Mouse (Mus musculus): ENCODE results near the gene Klhl7. TPM values are rescaled to one million over a fixed set of nuclear protein-coding genes. Genes with fewer than 3 reads are reported as not detected.

The Klhl7 gene
- polyA plus RNA-seq, 1 experiment from 2014 or later = 53.2 TPM

DNA sequence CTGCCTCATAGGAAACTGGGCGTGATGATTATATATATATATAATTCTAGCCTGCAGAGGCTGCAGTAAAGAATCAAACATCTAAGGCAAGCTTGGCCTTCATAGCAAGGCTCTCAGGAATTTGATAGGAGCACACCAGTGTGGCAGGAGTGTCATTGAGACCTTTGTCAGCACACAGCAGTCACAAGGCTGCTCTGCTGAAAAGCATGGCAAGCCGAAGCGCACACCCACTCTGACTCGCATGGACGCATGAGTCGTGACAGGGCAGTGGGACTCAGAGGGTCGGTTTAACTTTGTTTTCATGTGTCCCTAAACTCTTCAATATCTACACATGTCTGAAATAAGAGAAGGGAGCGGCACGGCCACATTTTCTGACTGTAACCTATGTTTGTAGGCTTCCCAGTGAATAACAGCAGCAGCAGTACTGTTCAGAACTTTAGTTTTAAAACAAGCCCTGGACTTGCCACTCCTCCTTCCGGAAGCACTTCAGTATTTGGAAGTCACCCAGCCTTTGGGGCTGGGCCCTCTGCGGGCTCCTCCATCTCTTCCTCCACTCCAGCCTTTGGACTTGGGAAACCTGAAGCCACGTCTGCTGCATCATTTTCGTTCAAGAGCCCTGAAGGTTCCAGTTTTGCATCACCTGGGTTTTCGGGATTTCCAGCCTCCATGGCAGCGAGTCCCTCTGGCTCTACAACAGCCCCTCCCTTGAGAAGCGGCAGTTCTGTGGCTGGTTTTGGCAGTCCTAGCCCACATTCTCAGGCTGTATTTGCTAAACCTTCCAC, 81.3 kb downstream of the Klhl7 start:
- WGBS = 93% methylated on average over 16 of the region's 16 CpGs
- Histone ChIP-seq H3K4me1 (ENCODE audit: control insufficient read depth, insufficient read depth, low read length) (no peaks in the 10 kb centered on the region), H3K27me3 (replicated peaks; ENCODE audit: control insufficient read depth, insufficient read depth, low read length) (no peaks in the 10 kb centered on the region), H3K9ac (ENCODE audit: low read depth, low read length) (no peak overlapping the region), H3K36me3 (ENCODE audit: control insufficient read depth, insufficient read depth, low read length) (peaks cover 44% of the 10 kb centered on the region), H3K4me2 (ENCODE audit: low read depth, low read length) (no peak overlapping the region), H3K9me3 (ENCODE audit: control insufficient read depth, low read length) (no peaks in the 10 kb centered on the region), H3K27ac (replicated peaks; ENCODE audit: low read depth, low read length) (no peak overlapping the region), H3K4me3 (ENCODE audit: low read depth, low read length) (no peak overlapping the region)
- no peak for DNase-seq (ENCODE audit: low spot score)
- ATAC-seq (ENCODE audit: low read depth) = no peak

DNA sequence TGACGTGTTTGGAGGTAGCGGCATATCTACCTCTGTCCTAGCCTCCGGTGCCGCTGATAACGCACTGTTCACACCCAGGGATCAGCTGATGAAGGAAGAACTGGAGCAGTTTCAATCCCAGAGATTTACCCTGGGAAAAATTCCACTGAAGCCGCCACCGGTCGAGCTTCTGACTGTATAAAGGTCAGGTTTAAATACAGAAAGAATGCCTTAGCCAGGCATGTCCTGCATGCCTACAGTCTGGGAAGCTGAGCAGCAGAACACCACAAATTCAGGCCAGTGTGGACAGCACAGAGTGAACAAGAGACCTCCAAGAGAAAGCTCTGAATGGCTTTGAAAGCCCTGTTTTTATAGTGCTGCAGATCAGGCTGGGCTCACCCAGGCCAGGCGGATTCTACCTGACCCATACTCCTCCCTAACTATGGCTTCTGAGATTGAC, 81.9 kb downstream of the Klhl7 start:
- Histone ChIP-seq H3K4me1 (ENCODE audit: control insufficient read depth, insufficient read depth, low read length) (no peaks in the 10 kb centered on the region), H3K9ac (ENCODE audit: low read depth, low read length) (no peak overlapping the region), H3K4me2 (ENCODE audit: low read depth, low read length) (no peak overlapping the region), H3K36me3 (ENCODE audit: control insufficient read depth, insufficient read depth, low read length) (peaks cover 44% of the 10 kb centered on the region), H3K9me3 (ENCODE audit: control insufficient read depth, low read length) (no peaks in the 10 kb centered on the region), H3K27ac (replicated peaks; ENCODE audit: low read depth, low read length) (no peak overlapping the region), H3K4me3 (ENCODE audit: low read depth, low read length) (no peak overlapping the region), H3K27me3 (replicated peaks; ENCODE audit: control insufficient read depth, insufficient read depth, low read length) (no peaks in the 10 kb centered on the region)
- no peak for DNase-seq (ENCODE audit: low spot score)
- 95% methylated on average over 9 of the region's 9 CpGs for WGBS
- no peak for ATAC-seq (ENCODE audit: low read depth)

DNA sequence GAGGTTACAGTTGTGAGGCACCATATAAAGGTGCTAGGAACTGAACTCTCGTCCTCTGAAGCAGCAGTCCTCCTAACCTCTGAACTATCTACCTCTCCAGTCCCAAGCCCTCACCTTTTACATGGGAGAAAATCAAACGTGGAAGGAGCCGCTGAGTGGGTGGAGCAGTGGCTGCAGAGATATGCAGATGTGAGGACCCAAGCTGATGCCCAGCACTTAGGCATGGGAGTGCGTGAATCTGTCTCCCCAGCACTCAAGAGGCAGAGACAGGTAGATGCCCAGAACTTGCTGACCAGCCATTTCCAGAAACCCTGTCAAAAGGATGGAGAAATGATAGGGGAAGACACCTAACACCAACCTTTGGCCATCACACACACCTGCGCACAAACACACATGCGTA, 82.7 kb downstream of the Klhl7 start:
- WGBS = 91% methylated on average over 6 of the region's 6 CpGs

DNA sequence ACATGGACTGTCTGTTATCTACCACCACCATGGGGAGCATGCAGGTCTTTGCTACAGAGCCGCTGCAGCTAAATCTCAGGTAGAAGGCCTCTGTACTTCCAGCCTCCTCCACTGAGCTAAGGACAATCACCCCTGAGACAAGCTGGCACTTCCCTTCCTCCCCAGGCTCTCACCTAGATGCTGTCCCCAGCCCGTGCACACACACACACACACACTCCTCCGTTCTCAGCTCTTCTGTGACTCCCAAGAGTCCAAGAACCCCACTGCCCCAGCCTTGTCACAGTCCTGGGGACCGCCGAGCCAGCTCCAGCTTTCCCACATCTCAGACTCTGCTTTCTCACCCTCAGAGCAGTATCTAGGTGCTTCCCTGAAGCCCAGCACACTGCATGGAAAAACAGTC, 83.6 kb downstream of the Klhl7 start:
- 92% methylated on average over 5 of the region's 5 CpGs for WGBS
- Histone ChIP-seq H3K36me3 (ENCODE audit: control insufficient read depth, insufficient read depth, low read length) (peaks cover 40% of the 10 kb centered on the region), H3K4me2 (ENCODE audit: low read depth, low read length) (no peak overlapping the region), H3K9me3 (ENCODE audit: control insufficient read depth, low read length) (no peaks in the 10 kb centered on the region), H3K27me3 (replicated peaks; ENCODE audit: control insufficient read depth, insufficient read depth, low read length) (no peaks in the 10 kb centered on the region), H3K4me3 (ENCODE audit: low read depth, low read length) (no peak overlapping the region), H3K9ac (ENCODE audit: low read depth, low read length) (no peak overlapping the region), H3K4me1 (ENCODE audit: control insufficient read depth, insufficient read depth, low read length) (no peaks in the 10 kb centered on the region), H3K27ac (replicated peaks; ENCODE audit: low read depth, low read length) (no peak overlapping the region)
- DNase-seq (ENCODE audit: low spot score) = no peak
- ATAC-seq (ENCODE audit: low read depth) = no peak

More for the DNA sequence above, 82.7 kb downstream of the Klhl7 start:
- Histone ChIP-seq H3K36me3 (ENCODE audit: control insufficient read depth, insufficient read depth, low read length) (peaks cover 40% of the 10 kb centered on the region), H3K27ac (replicated peaks; ENCODE audit: low read depth, low read length) (no peak overlapping the region), H3K27me3 (replicated peaks; ENCODE audit: control insufficient read depth, insufficient read depth, low read length) (no peaks in the 10 kb centered on the region), H3K9me3 (ENCODE audit: control insufficient read depth, low read length) (no peaks in the 10 kb centered on the region), H3K9ac (ENCODE audit: low read depth, low read length) (no peak overlapping the region), H3K4me3 (ENCODE audit: low read depth, low read length) (no peak overlapping the region), H3K4me1 (ENCODE audit: control insufficient read depth, insufficient read depth, low read length) (no peaks in the 10 kb centered on the region), H3K4me2 (ENCODE audit: low read depth, low read length) (no peak overlapping the region)
- ATAC-seq (ENCODE audit: low read depth) = no peak
- no peak for DNase-seq (ENCODE audit: low spot score)

DNA sequence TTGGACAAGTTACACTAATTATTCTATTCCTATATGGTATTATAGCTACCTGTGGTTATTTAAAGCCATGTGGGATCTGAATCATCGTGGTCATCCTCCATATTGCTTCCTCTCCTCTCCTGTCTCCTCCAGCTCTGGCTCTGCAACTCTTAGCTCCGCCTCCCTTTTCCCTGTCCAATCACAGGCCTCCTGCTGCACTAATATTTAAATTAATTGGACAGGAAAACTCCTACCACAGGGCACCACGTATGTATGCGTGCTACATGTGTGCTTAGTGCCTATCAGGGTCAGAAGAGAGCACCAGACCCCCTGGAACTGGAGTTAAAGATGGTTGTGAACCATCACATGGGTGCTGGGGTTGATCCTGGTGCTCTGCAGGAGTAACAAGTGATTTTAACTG, 88.1 kb downstream of the Klhl7 start:
- Histone ChIP-seq H3K4me1 (ENCODE audit: control insufficient read depth, insufficient read depth, low read length) (no peaks in the 10 kb centered on the region), H3K9me3 (ENCODE audit: control insufficient read depth, low read length) (no peaks in the 10 kb centered on the region), H3K27me3 (replicated peaks; ENCODE audit: control insufficient read depth, insufficient read depth, low read length) (no peaks in the 10 kb centered on the region), H3K4me3 (ENCODE audit: low read depth, low read length) (no peak overlapping the region), H3K27ac (replicated peaks; ENCODE audit: low read depth, low read length) (no peak overlapping the region), H3K4me2 (ENCODE audit: low read depth, low read length) (no peak overlapping the region), H3K9ac (ENCODE audit: low read depth, low read length) (no peak overlapping the region), H3K36me3 (ENCODE audit: control insufficient read depth, insufficient read depth, low read length) (peaks cover 10% of the 10 kb centered on the region)
- ATAC-seq (ENCODE audit: low read depth) = no peak
- 78% methylated on average over 4 of the region's 4 CpGs for WGBS
- DNase-seq (ENCODE audit: low spot score) = no peak

DNA sequence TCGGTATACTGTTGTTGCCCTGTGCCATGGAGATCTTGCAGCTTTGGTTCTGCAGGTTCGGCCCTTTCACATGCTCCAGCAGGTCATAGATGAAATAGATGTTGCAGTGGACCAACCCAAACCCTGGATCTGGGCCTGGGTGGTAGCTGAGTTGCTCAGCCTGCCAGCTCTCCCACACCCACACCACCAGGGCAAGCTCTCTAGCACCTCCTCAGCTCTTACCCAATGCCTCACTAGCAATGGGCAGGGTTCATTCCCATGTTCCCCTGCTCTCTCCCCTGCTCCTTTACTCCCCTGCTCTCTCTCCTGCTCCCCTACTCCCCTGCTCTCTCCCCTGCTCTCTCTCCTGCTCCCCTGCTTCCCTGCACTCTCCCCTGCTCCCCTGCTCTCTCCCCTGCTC, 91.4 kb downstream of the Klhl7 start:
- DNase-seq (ENCODE audit: low spot score) = no peak
- Histone ChIP-seq H3K4me3 (ENCODE audit: low read depth, low read length) (no peak overlapping the region), H3K9me3 (ENCODE audit: control insufficient read depth, low read length) (no peaks in the 10 kb centered on the region), H3K27me3 (replicated peaks; ENCODE audit: control insufficient read depth, insufficient read depth, low read length) (no peaks in the 10 kb centered on the region), H3K4me2 (ENCODE audit: low read depth, low read length) (no peak overlapping the region), H3K4me1 (ENCODE audit: control insufficient read depth, insufficient read depth, low read length) (no peaks in the 10 kb centered on the region), H3K27ac (replicated peaks; ENCODE audit: low read depth, low read length) (no peak overlapping the region), H3K36me3 (ENCODE audit: control insufficient read depth, insufficient read depth, low read length) (no peaks in the 10 kb centered on the region), H3K9ac (ENCODE audit: low read depth, low read length) (no peak overlapping the region)
- 82% methylated on average over 2 of the region's 2 CpGs for WGBS
- ATAC-seq (ENCODE audit: low read depth) = no peak

DNA sequence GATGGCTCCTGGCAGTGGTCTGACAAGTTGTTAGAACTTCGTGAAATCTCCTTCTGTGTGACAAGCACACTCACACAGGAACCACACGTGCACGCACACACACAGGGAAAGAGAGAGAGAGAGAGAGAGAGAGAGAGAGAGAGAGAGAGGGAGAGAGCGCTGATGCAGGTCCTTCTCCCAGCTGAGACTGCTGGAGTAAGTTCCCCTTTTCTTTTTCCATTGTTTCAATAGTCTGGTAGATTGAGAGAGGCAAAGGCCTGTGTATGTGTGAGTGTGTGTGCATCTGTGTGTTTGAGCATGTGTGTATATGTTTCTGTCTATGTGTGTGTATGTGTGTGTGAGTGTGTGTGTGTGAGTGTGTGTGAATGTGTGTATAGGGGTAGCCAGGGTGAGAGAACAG, 100.6 kb downstream of the Klhl7 start:
- H3K9me3 ChIP-seq (ENCODE audit: control insufficient read depth, low read length) = no peaks in the 10 kb centered on the region
- ATAC-seq (ENCODE audit: low read depth) = no peak
- H3K4me3 ChIP-seq (ENCODE audit: low read depth, low read length) = no peak overlapping the region
- no peaks in the 10 kb centered on the region for H3K27me3 ChIP-seq (replicated peaks; ENCODE audit: control insufficient read depth, insufficient read depth, low read length)
- DNase-seq (ENCODE audit: low spot score) = no peak
- H3K4me1 ChIP-seq (ENCODE audit: control insufficient read depth, insufficient read depth, low read length) = no peaks in the 10 kb centered on the region
- H3K36me3 ChIP-seq (ENCODE audit: control insufficient read depth, insufficient read depth, low read length) = no peaks in the 10 kb centered on the region
- WGBS = 83% methylated on average over 4 of the region's 4 CpGs
- no peak overlapping the region for H3K4me2 ChIP-seq (ENCODE audit: low read depth, low read length)
- no peak overlapping the region for H3K27ac ChIP-seq (replicated peaks; ENCODE audit: low read depth, low read length)
- no peak overlapping the region for H3K9ac ChIP-seq (ENCODE audit: low read depth, low read length)

DNA sequence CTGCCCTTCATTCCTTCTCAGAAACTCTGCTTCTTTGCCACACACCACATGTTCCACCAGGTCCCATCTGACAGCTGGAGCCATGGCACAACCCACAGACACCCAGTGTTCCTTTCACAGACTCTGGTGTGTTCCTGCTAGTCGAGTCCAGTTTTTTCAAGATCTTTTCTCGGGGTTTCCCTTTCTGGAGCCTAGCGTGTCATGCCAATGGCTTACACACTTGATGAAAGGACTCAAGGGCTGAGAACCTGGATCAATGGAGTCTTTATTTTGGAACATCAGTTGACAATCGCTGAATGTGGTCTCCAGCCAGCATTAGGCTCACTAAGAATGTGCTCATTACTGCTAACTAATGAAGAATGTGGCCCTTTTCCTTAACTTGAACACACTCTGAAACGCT, 102.1 kb downstream of the Klhl7 start:
- Histone ChIP-seq H3K4me1 (ENCODE audit: control insufficient read depth, insufficient read depth, low read length) (no peaks in the 10 kb centered on the region), H3K27me3 (replicated peaks; ENCODE audit: control insufficient read depth, insufficient read depth, low read length) (no peaks in the 10 kb centered on the region), H3K4me2 (ENCODE audit: low read depth, low read length) (no peak overlapping the region), H3K9ac (ENCODE audit: low read depth, low read length) (no peak overlapping the region), H3K4me3 (ENCODE audit: low read depth, low read length) (no peak overlapping the region), H3K36me3 (ENCODE audit: control insufficient read depth, insufficient read depth, low read length) (no peaks in the 10 kb centered on the region), H3K27ac (replicated peaks; ENCODE audit: low read depth, low read length) (no peak overlapping the region), H3K9me3 (ENCODE audit: control insufficient read depth, low read length) (no peaks in the 10 kb centered on the region)
- 69% methylated on average over 5 of the region's 5 CpGs for WGBS
- ATAC-seq (ENCODE audit: low read depth) (no peak), DNase-seq (ENCODE audit: low spot score) (no peak)

DNA sequence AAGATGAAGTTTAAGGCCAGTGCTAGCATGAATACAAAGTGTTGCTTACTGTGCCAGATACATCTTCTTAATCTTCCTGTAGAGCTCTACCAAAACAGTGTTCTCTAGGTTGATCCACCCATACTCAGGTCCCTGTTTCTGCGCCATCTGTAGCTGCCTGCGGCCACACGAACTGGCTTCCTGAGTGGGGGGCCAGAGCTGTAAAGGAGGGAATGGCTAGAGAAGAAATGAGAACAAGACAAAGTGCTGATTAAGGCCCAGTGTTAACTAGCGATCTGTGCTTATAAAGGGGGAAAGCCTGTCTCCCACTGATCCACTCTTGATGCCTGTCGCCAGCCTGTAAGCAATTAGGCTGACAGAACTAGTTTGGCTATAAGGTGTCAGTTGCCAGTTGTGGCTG, 102.9 kb downstream of the Klhl7 start:
- DNase-seq (ENCODE audit: low spot score) = no peak
- WGBS = 69% methylated on average over 5 of the region's 5 CpGs

More for the DNA sequence above, 102.9 kb downstream of the Klhl7 start:
- Histone ChIP-seq H3K4me2 (ENCODE audit: low read depth, low read length) (no peak overlapping the region), H3K4me1 (ENCODE audit: control insufficient read depth, insufficient read depth, low read length) (no peaks in the 10 kb centered on the region), H3K9ac (ENCODE audit: low read depth, low read length) (no peak overlapping the region), H3K9me3 (ENCODE audit: control insufficient read depth, low read length) (no peaks in the 10 kb centered on the region), H3K27me3 (replicated peaks; ENCODE audit: control insufficient read depth, insufficient read depth, low read length) (no peaks in the 10 kb centered on the region), H3K36me3 (ENCODE audit: control insufficient read depth, insufficient read depth, low read length) (no peaks in the 10 kb centered on the region), H3K27ac (replicated peaks; ENCODE audit: low read depth, low read length) (no peak overlapping the region), H3K4me3 (ENCODE audit: low read depth, low read length) (no peak overlapping the region)
- no peak for ATAC-seq (ENCODE audit: low read depth)

Measured in embryonic facial prominence, embryonic 14.5 days (tissue).